Mouse (Mus musculus) spleen, adult 2 months (tissue): ENCODE measurements around the gene Arv1.

Source experiments
- CTCF ChIP-seq: fragments of 200-500 bp; IDR thresholded peaks from 2 replicates; pipeline ENCODE4 v1.5.1; 2011; ENCODE audit warnings: mild to moderate bottlenecking, inconsistent platforms; ENCODE audit not compliant: insufficient read depth, insufficient read length, insufficient replicate concordance; ENCODE audit errors: extremely low read depth
- POLR2A ChIP-seq: fragments of 200-500 bp; IDR thresholded peaks from 2 replicates; pipeline ENCODE4 v1.6.1; 2011; ENCODE audit warnings: low read depth, low read length, inconsistent platforms

DNA sequence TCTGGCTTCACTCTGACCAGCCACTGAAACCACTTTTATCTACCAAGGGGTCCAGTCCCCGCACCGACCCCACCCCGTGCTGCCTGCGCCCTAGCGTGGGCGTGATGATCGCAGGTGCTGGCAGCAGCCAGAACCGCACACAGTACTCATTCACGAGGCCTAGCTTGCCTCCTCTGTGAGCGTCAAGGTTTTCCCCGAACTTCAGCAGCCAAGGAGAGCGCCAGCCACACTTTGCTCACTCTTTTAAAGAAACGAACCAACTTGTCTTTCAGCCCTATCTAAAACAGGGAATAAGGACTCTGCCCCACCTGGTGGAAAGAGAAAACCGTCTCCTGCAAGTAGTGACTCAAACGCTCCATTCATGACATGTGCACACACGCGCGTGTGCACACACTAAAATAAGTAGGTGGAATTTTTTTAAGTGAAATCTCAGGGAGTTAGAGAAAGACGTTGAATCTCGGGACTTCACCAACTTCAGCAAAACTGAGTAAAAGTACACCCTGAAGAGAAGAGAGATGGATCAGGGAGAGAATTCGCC, 30.5 kb downstream of the Arv1 start:
- TF ChIP-seq CTCF (no peak), POLR2A (no peak)
